Mouse (Mus musculus): Measurements from ENCODE around the gene Vangl1. TPM values are rescaled to one million over a fixed set of nuclear protein-coding genes. Genes with fewer than 3 reads are reported as not detected.

Vangl1 gene
- polyA plus RNA-seq, 1 experiment from 2014 or later, result 23.5 TPM

- Histone ChIP-seq H3K27me3 (peaks cover 7% of the 10 kb centered on the region; the same call in 1 of the 2 replicates), H3K36me3 (no peaks in the 10 kb centered on the region), H3K27ac (peak overlapping the region; percentile 42; the same call in 1 of the 2 replicates)
Observed at GRCm38 (mm10) chr3:102197152-102197551, 7.3 kb downstream of the Vangl1 start.

DNA sequence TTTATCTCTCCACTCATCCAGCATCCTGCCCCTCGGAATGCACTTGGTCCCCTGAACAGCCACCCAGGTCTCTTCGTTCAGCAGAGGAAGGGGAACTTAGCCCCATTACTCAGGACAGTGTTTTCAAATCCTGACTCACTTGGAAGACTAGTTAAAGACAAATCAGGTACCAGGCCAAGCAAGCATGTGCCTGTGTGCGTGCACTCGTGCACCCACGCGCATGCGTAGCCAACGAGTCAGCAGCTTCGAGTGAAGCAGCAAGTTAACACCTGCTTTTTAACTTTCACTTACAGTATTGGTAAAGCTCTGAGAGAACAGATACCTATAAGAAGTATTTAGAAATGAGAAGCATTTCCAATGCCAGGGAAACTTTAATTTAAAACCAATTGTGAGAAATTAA is 8.3 kb downstream of the Vangl1 start:
- Histone ChIP-seq H3K27me3 (peaks cover 2% of the 10 kb centered on the region; the same call in 1 of the 2 replicates), H3K36me3 (no peaks in the 10 kb centered on the region), H3K4me3 (replicated peaks) (no peak overlapping the region), H3K9ac (no peak overlapping the region), H3K9me3 (replicated peaks) (no peaks in the 10 kb centered on the region), H3K4me1 (peaks cover 95% of the 10 kb centered on the region), H3K4me2 (no peak overlapping the region), H3K27ac (0 out of 2 replicates have a peak overlapping the region, but pooled peaks have one; percentile 9)
- no peak for ATAC-seq (replicated peaks; ENCODE audit: low FRiP score)
- WGBS, result 69% methylated on average over 9 of the region's 9 CpGs

More at GRCm38 (mm10) chr3:102197152-102197551, 7.3 kb downstream of the Vangl1 start:
- Histone ChIP-seq H3K9ac (no peak overlapping the region), H3K9me3 (replicated peaks) (no peaks in the 10 kb centered on the region), H3K4me3 (replicated peaks) (no peak overlapping the region), H3K4me1 (peaks cover 95% of the 10 kb centered on the region), H3K4me2 (peak overlapping the region; percentile 18; the same call in 1 of the 2 replicates)
- WGBS, result 49% methylated on average over 5 of the region's 5 CpGs
- no peak for ATAC-seq (replicated peaks; ENCODE audit: low FRiP score)

DNA sequence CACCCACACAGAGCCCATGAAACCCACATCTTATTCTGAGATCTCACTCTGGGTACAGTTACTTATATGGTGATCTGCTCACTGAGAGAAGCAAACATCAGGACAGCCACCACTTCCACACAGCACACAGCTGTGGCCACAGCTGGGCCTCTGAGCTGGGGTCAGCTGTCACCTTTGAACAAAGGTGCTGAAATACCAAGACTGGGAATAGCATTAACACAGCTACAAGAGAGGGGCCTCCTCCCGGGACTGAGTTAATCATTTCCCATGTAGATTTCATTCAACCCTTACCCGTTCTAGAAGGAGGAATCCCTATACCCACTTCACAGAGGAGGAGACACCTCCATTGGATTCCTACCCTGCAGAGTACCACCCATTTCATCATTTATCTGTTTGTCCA is 8.7 kb downstream of the Vangl1 start:
- H3K36me3 ChIP-seq, result no peaks in the 10 kb centered on the region
- H3K27me3 ChIP-seq, result peaks cover 2% of the 10 kb centered on the region; the same call in 1 of the 2 replicates
- H3K4me2 ChIP-seq, result no peak overlapping the region
- peak; percentile 26; the same call in 1 of the 2 replicates for ATAC-seq (replicated peaks; ENCODE audit: low FRiP score)
- H3K27ac ChIP-seq, result 0 out of 2 replicates have a peak overlapping the region, but pooled peaks have one; percentile 88
- H3K9ac ChIP-seq, result no peak overlapping the region
- H3K4me1 ChIP-seq, result peaks cover 95% of the 10 kb centered on the region
- H3K9me3 ChIP-seq (replicated peaks), result no peaks in the 10 kb centered on the region
- WGBS, result 43% methylated on average over 2 of the region's 2 CpGs
- no peak overlapping the region for H3K4me3 ChIP-seq (replicated peaks)

GRCm38 (mm10) chr3:102194291-102195051 is 10.0 kb downstream of the Vangl1 start:
- Histone ChIP-seq H3K9ac (no peak overlapping the region), H3K4me3 (replicated peaks) (no peak overlapping the region), H3K4me1 (peaks cover 93% of the 10 kb centered on the region), H3K4me2 (peak overlapping the region; percentile 47), H3K27me3 (peaks cover 2% of the 10 kb centered on the region; the same call in 1 of the 2 replicates), H3K27ac (peak overlapping the region; percentile 88), H3K36me3 (no peaks in the 10 kb centered on the region), H3K9me3 (replicated peaks) (no peaks in the 10 kb centered on the region)
- ATAC-seq (replicated peaks; ENCODE audit: low FRiP score), result no peak
- WGBS, result 25% methylated on average over 11 of the region's 11 CpGs

DNA sequence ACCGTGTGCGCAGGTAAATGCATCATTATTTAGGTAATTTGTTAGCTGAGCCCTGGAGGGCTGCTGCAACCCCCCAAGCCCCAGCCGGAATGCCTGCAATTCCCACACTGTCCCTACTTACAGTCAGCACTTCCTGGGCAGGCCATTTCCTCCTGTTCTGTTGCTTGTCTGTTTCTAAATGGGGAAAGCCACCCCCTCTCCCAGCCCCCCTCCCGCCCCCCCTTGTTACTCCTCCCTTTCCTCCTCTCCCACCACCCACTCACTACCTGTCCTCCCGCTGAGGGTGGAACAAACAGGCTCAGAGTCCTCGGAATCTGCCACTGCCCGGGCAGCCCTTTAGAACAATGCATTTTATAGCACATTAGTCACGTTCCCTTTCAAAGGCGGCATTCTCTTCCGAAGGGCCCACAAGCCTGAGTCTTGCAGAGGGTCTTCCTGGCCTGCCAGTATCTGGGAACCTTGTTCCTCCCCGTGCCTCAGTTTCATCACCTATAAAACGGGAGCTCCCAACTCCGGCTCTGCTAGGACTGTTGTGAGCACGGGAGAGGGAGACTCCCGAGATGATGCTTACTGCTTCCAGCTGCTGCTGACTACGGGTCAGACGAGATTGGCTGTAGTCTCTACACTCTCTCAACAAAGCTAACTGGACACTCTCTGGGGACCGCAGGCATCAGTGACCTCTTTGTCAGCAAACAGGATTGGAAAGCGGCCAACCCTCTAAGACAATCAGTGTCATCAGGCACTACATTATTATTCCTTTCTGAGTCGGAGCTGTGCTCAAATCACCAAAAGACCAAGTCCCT is 10.8 kb downstream of the Vangl1 start:
- Histone ChIP-seq H3K27me3 (no peaks in the 10 kb centered on the region), H3K9ac (no peak overlapping the region; the same call in 1 of the 2 replicates), H3K36me3 (no peaks in the 10 kb centered on the region), H3K4me1 (peaks cover 91% of the 10 kb centered on the region), H3K4me2 (peak overlapping the region; percentile 47), H3K27ac (peak overlapping the region; percentile 88), H3K4me3 (replicated peaks) (no peak overlapping the region), H3K9me3 (replicated peaks) (no peaks in the 10 kb centered on the region)
- ATAC-seq (replicated peaks; ENCODE audit: low FRiP score), result peak; percentile 12
- 8% methylated on average over 20 of the region's 20 CpGs for whole genome bisulfite sequencing

- Histone ChIP-seq H3K36me3 (peaks cover 8% of the 10 kb centered on the region), H3K27me3 (no peaks in the 10 kb centered on the region), H3K9ac (no peak overlapping the region), H3K4me3 (replicated peaks) (no peak overlapping the region), H3K4me1 (peaks cover 80% of the 10 kb centered on the region), H3K4me2 (peak overlapping the region; percentile 47; the same call in 1 of the 2 replicates), H3K27ac (peak overlapping the region; percentile 88), H3K9me3 (replicated peaks) (no peaks in the 10 kb centered on the region)
- peak; percentile 33; the same call in 1 of the 2 replicates for ATAC-seq (replicated peaks; ENCODE audit: low FRiP score)
- WGBS, result 36% methylated on average over 2 of the region's 2 CpGs
Observed at GRCm38 (mm10) chr3:102192621-102193020, 11.9 kb downstream of the Vangl1 start.

GRCm38 (mm10) chr3:102191575-102191974 is 12.9 kb downstream of the Vangl1 start:
- Histone ChIP-seq H3K9me3 (replicated peaks) (no peaks in the 10 kb centered on the region), H3K4me3 (replicated peaks) (no peak overlapping the region), H3K4me1 (peaks cover 70% of the 10 kb centered on the region), H3K27ac (no peak overlapping the region), H3K36me3 (peaks cover 18% of the 10 kb centered on the region), H3K9ac (no peak overlapping the region), H3K4me2 (no peak overlapping the region), H3K27me3 (no peaks in the 10 kb centered on the region)
- 75% methylated on average over 3 of the region's 3 CpGs for WGBS
- no peak for ATAC-seq (replicated peaks; ENCODE audit: low FRiP score)

DNA sequence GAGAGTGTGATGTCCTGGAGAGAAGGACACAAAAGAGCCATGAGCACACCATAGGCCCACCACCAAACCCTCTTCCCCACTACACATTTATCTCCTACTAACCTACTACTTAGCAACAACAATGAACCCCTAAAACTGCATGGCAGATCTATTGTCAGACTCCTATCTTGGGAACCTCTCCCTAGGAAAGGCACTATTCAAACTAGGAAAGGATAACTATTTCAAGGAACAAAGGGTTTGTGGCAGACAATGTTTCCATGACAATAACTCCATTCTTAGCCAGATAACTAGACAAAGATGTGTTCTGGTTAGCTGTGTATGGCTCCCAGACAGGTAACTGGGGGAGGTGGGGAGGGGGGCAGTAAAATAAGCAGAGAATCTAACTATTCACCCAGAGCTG is 13.9 kb downstream of the Vangl1 start:
- Histone ChIP-seq H3K4me3 (replicated peaks) (no peak overlapping the region), H3K9me3 (replicated peaks) (0 out of 2 replicates have a peak, but pooled peaks cover 4% of the 10 kb centered on the region), H3K4me2 (no peak overlapping the region), H3K27ac (no peak overlapping the region; the same call in 1 of the 2 replicates), H3K9ac (no peak overlapping the region), H3K27me3 (no peaks in the 10 kb centered on the region), H3K4me1 (peaks cover 60% of the 10 kb centered on the region), H3K36me3 (peaks cover 27% of the 10 kb centered on the region)
- no peak for ATAC-seq (replicated peaks; ENCODE audit: low FRiP score)

GRCm38 (mm10) chr3:102190015-102190414 is 14.5 kb downstream of the Vangl1 start:
- Histone ChIP-seq H3K4me2 (no peak overlapping the region), H3K4me1 (peaks cover 54% of the 10 kb centered on the region), H3K4me3 (replicated peaks) (no peak overlapping the region), H3K27me3 (no peaks in the 10 kb centered on the region), H3K9ac (no peak overlapping the region), H3K36me3 (peaks cover 31% of the 10 kb centered on the region), H3K9me3 (replicated peaks) (0 out of 2 replicates have a peak, but pooled peaks cover 4% of the 10 kb centered on the region), H3K27ac (no peak overlapping the region; the same call in 1 of the 2 replicates)
- WGBS, result 19% methylated on average over 4 of the region's 4 CpGs
- ATAC-seq (replicated peaks; ENCODE audit: low FRiP score), result no peak

GRCm38 (mm10) chr3:102188972-102189371 is 15.5 kb downstream of the Vangl1 start:
- H3K4me2 ChIP-seq, result no peak overlapping the region
- H3K27me3 ChIP-seq, result no peaks in the 10 kb centered on the region
- peaks cover 47% of the 10 kb centered on the region for H3K4me1 ChIP-seq
- WGBS, result 34% methylated on average over 6 of the region's 6 CpGs
- H3K4me3 ChIP-seq (replicated peaks), result no peak overlapping the region
- no peak overlapping the region for H3K9ac ChIP-seq
- 0 out of 2 replicates have a peak overlapping the region, but pooled peaks have one; percentile 52 for H3K27ac ChIP-seq
- 0 out of 2 replicates have a peak, but pooled peaks cover 4% of the 10 kb centered on the region for H3K9me3 ChIP-seq (replicated peaks)
- peaks cover 35% of the 10 kb centered on the region for H3K36me3 ChIP-seq
- no peak for ATAC-seq (replicated peaks; ENCODE audit: low FRiP score)

DNA sequence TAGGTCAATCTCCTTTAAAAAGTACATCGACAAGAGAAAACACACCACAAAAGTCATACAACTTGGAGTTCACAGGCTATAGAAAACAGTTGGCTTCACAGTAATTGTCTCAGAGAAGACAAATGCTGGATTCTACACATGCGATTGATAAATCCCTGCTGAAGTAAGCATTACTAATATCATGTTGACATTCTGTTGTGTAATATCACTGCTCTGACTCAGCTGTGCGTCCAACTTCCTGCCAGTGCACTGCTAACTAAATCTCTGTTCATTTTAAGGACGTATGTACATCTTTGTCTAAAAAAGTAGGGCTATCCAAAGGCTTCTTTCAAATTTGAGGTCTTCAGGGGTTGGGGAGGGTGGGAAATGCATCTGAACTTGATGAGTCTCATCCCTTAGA is 17.1 kb downstream of the Vangl1 start:
- Histone ChIP-seq H3K4me3 (replicated peaks) (no peak overlapping the region), H3K9ac (no peak overlapping the region), H3K9me3 (replicated peaks) (0 out of 2 replicates have a peak, but pooled peaks cover 4% of the 10 kb centered on the region), H3K36me3 (peaks cover 47% of the 10 kb centered on the region), H3K27ac (no peak overlapping the region), H3K27me3 (no peaks in the 10 kb centered on the region), H3K4me1 (peaks cover 32% of the 10 kb centered on the region), H3K4me2 (no peak overlapping the region)
- ATAC-seq (replicated peaks; ENCODE audit: low FRiP score), result no peak
- 84% methylated on average over 4 of the region's 4 CpGs for WGBS

Data from kidney, embryonic 15.5 days (tissue).